Mouse (Mus musculus) induced T-regulatory cell, adult 2 months (primary cell): ENCODE measurements around the gene Sema5b.

Source experiments
- DNase-seq: peaks from one replicate; pipeline ENCODE4 v3.0.0-alpha.2; 2012; ENCODE audit warnings: low read depth

Gene Sema5b

GRCm38 (mm10) chr16:35596241-35596640 lies 55.3 kb downstream of the Sema5b start:
- no peak for DNase-seq

GRCm38 (mm10) chr16:35596661-35597350 lies 55.9 kb downstream of the Sema5b start:
- DNase-seq = no peak

- no peak for DNase-seq
These were observed 57.0 kb downstream of the Sema5b start for GRCm38 (mm10) chr16:35597991-35598390.

- no peak for DNase-seq
These were observed 57.9 kb downstream of the Sema5b start for GRCm38 (mm10) chr16:35598802-35599201.

- no peak for DNase-seq
These were observed 59.3 kb downstream of the Sema5b start for GRCm38 (mm10) chr16:35600282-35600681.

GRCm38 (mm10) chr16:35601426-35601825 lies 60.5 kb downstream of the Sema5b start:
- DNase-seq = no peak

GRCm38 (mm10) chr16:35602529-35602928 lies 61.6 kb downstream of the Sema5b start:
- DNase-seq = no peak

- no peak for DNase-seq
These were observed 63.0 kb downstream of the Sema5b start for GRCm38 (mm10) chr16:35603729-35604522.

GRCm38 (mm10) chr16:35607250-35607649 lies 66.3 kb downstream of the Sema5b start:
- DNase-seq = no peak

GRCm38 (mm10) chr16:35608244-35608643 lies 67.3 kb downstream of the Sema5b start:
- DNase-seq = no peak

GRCm38 (mm10) chr16:35609561-35609960 lies 68.6 kb downstream of the Sema5b start:
- no peak for DNase-seq

- no peak for DNase-seq
These were observed 73.2 kb downstream of the Sema5b start for GRCm38 (mm10) chr16:35613851-35614804.

- DNase-seq = no peak
These were observed 76.8 kb downstream of the Sema5b start for GRCm38 (mm10) chr16:35617732-35618131.

GRCm38 (mm10) chr16:35623026-35623425 lies 82.1 kb downstream of the Sema5b start:
- no peak for DNase-seq

- no peak for DNase-seq
These were observed 83.0 kb downstream of the Sema5b start for GRCm38 (mm10) chr16:35623986-35624385.

- DNase-seq = no peak
These were observed 83.9 kb downstream of the Sema5b start for GRCm38 (mm10) chr16:35624877-35625276.

- no peak for DNase-seq
These were observed 84.5 kb downstream of the Sema5b start for GRCm38 (mm10) chr16:35625286-35626020.

- DNase-seq = peak; percentile 60
These were observed 87.2 kb downstream of the Sema5b start for GRCm38 (mm10) chr16:35627992-35628607.

GRCm38 (mm10) chr16:35630470-35631183 lies 89.7 kb downstream of the Sema5b start:
- no peak for DNase-seq

- DNase-seq = no peak
These were observed 92.1 kb downstream of the Sema5b start for GRCm38 (mm10) chr16:35633058-35633457.
